Mouse (Mus musculus) brain, embryonic 18.5 days (tissue): Measurements from ENCODE around the gene Slc6a21.
"Not testable (repeated sequence)": the region's sequence is repeated elsewhere in the genome, so short reads cannot be mapped to it uniquely, and the experiment has no call there.

ENCODE experiments used
- DNase-seq: peaks from one replicate; pipeline ENCODE4 v3.0.0-alpha.2; 2012; ENCODE audit warnings: low read depth, low spot score

The Slc6a21 gene

DNA sequence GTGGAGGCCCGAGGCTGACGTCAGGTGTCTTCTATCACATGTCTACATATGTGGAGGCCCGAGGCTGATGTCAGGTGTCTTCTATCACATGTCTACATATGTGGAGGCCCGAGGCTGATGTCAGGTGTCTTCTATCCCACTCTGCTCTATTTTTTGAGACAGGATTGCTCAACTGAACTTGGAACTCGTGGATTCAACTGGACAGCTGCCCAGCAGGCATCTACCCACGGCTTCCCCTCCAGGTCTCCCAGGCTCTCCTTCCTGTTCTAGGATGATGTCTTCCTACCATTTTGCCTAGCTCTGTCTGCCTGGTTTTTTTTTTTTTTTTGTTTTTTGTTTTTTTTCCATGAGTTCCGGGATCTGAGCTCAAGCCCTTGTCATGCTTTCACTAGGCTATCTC lies 21.5 kb upstream of the Slc6a21 start:
- DNase-seq = not testable (repeated sequence)

DNA sequence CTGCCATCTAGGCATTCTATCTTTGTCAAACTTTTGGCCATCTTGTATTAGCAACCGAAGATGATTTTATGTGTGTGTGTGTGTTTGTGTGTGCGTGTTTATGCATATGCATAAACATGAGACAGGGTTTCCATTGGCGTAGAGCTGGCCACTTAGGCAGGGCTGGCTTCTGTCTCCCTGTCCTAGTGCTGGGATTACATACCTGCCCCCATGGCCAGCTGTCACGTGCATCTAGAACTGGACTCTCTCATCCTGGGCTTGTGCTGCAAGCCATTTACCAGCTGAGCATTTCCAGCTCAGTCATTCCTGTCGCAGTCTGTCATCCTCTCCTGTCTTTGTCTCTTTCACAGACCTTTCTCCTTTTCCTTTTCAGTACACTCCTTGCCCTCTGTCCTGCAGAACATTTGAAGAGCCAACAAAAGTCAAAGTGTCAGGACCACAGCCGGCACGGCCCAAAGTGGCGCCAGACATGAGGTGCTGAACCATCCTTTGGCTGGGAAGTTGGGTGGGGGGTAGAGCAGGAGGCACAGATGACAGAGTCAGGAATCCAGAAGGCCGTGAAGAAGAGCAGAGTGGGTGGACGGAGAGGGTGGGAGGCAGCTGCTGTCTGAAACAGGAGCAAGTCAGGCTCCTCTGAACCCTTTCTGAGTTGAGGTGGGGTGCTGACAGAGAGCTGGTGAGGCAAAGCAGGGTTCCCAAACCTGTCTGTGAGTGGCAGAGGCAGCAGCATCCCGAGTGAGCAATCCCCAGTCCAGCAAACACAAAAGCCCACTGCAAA lies 20.1 kb upstream of the Slc6a21 start:
- DNase-seq = no peak

- DNase-seq = no peak
These were observed 18.0 kb upstream of the Slc6a21 start for GRCm38 (mm10) chr7:45259281-45259680.

GRCm38 (mm10) chr7:45262266-45262665 lies 15.0 kb upstream of the Slc6a21 start:
- no peak for DNase-seq

GRCm38 (mm10) chr7:45263006-45263607 lies 14.2 kb upstream of the Slc6a21 start:
- no peak for DNase-seq

- DNase-seq = no peak
These were observed 13.0 kb upstream of the Slc6a21 start for GRCm38 (mm10) chr7:45264348-45264747.

GRCm38 (mm10) chr7:45265518-45265917 lies 11.8 kb upstream of the Slc6a21 start:
- DNase-seq = no peak

- DNase-seq = no peak
These were observed 4.4 kb upstream of the Slc6a21 start for GRCm38 (mm10) chr7:45272786-45273412.

GRCm38 (mm10) chr7:45273672-45274071 lies 3.6 kb upstream of the Slc6a21 start:
- no peak for DNase-seq

DNA sequence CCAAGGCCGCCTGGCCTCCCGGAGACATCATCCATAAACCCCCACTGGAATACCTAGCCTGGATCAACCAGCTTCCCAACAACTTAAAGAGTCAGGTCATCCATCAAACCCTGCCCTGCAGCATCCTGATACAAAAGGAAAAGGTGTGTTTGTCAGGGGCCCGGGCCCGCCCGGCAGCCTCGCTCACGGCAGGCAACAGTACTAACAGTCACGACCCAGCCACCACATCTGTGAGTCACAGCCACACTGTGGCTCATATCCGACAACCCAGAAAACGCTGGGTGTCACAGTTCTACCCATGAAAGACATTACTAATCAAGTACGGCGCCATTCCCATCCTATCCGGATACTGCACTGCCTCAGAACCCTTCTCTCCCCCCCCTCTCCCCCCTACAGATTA lies 9.2 kb downstream of the Slc6a21 start:
- no peak for DNase-seq

DNA sequence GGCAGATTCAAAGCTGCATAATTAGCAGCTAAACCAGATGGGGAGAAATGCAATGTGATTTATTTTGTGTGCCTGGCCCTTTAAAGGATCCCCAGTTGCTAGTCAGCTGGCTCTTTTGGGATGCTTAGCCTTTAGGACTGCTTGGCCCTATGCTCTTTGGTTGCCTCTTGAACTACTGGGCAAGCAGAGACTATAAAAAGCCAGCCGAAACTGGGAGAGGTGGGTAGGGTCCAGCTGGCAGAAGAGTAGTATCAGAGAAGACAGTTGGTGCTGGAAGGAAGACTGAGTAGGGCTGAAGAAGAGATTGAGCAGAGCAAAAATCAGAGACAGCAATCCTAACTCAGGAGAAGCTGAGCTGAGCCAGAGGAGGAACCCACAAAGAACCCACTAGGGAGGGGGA lies 19.3 kb downstream of the Slc6a21 start:
- no peak for DNase-seq

DNA sequence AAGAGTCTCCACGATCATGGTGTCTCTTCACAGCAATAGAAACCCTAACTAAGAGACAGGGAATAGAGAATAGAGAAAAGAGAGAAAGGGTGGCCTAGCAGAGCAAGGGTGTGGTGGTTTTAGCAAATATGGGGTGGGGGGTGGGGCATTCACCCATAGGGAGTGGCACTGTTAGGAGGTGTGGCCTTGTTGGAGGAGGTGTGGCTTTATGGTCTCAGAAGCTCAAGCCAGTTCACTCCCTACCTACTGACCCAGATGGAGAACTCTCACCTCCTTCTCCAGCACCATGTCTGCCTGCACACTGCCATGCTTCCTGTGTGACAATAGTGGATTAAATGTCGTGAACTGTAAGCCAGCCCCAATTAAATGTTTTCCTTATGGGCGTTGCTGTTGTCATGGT lies 20.2 kb downstream of the Slc6a21 start:
- DNase-seq = no peak

DNA sequence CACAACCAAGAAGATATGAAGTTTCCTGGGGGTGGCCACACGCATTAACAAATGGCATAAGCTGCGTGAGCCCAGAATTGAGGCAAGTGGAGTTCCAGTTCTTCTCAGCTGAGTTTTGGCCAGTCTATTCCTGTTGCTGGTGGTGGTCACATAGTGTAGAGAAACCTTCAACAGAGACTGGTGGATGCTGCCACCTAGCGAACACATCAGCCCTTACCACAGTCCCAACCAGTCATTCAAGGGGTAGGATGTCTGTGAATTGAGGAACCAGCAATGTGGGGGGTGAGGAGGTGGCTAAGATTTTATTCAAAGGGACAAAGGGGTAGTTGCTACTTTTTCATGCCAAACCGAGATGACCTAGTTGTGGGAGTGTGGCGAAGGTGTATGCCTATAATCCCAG lies 22.4 kb downstream of the Slc6a21 start:
- peak; percentile 52 for DNase-seq

GRCm38 (mm10) chr7:45300270-45300669 lies 23.0 kb downstream of the Slc6a21 start:
- peak; percentile 46 for DNase-seq

DNA sequence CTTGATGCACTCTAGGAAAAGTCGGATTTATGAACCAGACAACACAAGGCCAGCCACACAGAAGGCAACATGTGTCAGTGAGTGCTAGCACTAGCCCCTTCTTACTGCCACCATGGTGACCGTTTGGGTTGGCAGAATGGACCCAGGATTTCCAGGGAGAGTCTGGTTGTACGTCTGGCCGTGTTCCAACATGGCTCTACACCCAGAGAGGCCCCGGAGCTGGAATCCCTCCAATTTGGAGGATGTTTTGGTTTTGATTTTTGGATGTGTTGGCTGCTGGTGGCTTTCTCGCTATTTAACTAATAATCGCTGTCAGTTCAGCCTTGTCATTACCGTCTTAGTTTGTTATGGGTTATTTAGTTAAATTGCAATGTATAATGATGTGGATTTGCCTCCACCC lies 25.3 kb downstream of the Slc6a21 start:
- no peak for DNase-seq

GRCm38 (mm10) chr7:45304869-45305268 lies 27.6 kb downstream of the Slc6a21 start:
- no peak for DNase-seq

- no peak for DNase-seq
These were observed 28.0 kb downstream of the Slc6a21 start for GRCm38 (mm10) chr7:45305275-45305674.

DNA sequence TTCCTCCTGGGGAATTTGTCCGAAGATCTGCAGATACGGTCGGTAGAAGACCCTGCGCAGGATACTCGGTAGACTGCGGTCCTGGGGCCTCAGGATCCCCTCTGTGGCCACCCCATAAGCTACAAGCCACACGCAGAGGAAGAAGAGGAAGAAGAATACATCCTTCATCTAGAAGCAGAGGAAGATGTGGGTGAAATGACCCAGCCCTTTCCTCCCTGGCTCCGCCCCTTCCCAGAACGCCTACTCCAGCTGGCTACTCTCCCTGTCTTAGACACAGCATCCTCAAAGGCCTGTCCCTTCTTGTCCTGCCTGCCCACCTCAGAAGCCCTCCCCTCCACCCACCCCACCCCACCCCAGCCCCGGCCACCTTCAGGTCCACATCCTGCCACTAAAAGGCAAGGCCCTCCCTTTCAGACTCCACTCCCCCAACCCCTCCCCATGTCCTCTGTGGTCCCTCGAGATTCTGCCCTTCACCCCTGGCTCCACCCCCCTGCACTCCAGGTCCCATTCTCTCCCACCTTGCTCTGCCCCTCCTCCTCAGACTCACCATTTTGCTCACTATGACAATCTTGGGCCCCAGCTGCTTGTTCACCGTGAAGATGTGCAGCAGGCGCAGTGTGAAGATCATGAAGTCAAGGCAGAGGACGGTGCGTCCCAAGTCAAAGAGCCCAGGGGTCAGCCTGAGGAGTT lies 31.4 kb downstream of the Slc6a21 start:
- no peak for DNase-seq

DNA sequence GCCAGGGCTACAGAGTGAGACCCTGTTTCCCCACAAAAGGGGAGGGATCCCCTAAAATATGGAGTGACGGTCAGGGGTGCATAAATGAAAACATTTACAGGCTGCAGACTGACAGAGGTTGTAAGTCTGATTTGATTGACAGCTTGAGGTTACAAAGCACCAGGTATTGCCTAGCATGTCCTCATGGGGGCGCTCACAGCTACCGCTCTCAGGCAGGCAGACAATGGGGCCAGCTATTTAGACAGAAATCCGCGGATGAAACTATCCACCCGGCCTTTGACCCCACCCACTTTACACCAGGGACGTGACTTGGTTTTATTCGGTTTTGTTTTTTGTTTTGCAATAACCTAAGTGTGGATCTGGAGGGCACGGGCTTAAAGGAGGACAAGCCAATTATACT lies 32.1 kb downstream of the Slc6a21 start:
- DNase-seq = no peak

DNA sequence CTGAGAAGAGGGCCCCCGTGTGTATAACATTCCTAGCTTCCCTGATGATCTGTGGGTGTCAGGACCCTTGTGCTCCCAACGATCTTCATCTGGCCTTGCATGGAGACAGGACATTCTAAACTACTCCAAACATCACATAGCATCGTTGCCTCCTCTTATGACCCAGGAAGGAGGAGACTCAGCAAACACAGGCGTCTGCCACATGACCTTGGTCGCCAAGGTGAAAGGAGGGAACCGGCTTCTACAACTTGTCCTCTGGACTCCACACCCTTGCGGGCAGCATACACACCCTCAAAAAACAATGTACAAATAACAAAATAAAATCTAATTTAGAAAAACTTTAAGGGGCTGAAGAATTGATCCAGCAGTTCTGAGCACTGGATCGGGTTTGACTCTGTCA lies 34.7 kb downstream of the Slc6a21 start:
- DNase-seq = no peak

- DNase-seq = no peak
These were observed 35.6 kb downstream of the Slc6a21 start for GRCm38 (mm10) chr7:45312686-45313453.

DNA sequence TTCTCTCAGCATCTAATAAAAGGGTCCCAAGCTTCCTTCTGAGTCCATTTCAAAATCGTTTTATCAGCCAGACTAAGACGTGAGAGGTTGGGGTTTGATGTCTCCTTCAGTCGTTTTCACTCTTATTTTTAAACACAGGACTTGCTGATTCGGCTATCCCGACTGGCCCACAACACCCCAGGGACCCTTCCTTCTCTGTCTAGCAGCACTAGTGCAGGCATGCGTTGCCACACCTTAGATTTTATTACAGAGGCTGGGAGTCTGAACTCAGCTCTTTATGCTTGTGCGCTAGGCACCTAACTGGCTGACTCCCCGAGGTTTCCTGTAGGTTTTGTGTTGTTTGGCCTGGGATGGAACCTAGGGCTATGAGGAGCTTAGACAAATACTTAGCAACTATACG lies 36.2 kb downstream of the Slc6a21 start:
- no peak for DNase-seq
